Mouse (Mus musculus) forebrain, embryonic 12.5 days (tissue): ENCODE data around the gene Slc25a31. TPM values are rescaled to one million over a fixed set of nuclear protein-coding genes. Genes with fewer than 3 reads are reported as not detected.

Experiments
- ATAC-seq: fragments of 200-750 bp; cut with Nextera tagmentation; 2 replicates; pipeline ENCODE4 v1.8.0; 2017; ENCODE audit warnings: moderate TSS enrichment; ENCODE audit not compliant: low FRiP score
- H3K27ac ChIP-seq: fragments of 300-500 bp; sonication (generic); 2 replicates; pipeline ENCODE4 v1.5.1; 2016; ENCODE audit warnings: mild to moderate bottlenecking
- H3K27me3 ChIP-seq: fragments of 300-500 bp; sonication (generic); 2 replicates; pipeline ENCODE4 v1.6.1; 2016; ENCODE audit warnings: mild to moderate bottlenecking
- H3K36me3 ChIP-seq: fragments of 300-500 bp; sonication (generic); replicated peaks from 2 replicates; pipeline ENCODE4 v1.6.1; 2016; ENCODE audit warnings: mild to moderate bottlenecking
- H3K4me1 ChIP-seq: fragments of 300-500 bp; sonication (generic); 2 replicates; pipeline ENCODE4 v1.6.1; 2016
- H3K4me2 ChIP-seq: fragments of 300-500 bp; sonication (generic); 2 replicates; pipeline ENCODE4 v1.6.1; 2016; ENCODE audit warnings: mild to moderate bottlenecking, moderate library complexity
- H3K4me3 ChIP-seq: fragments of 300-500 bp; sonication (generic); replicated peaks from 2 replicates; pipeline ENCODE4 v1.5.1; 2016; ENCODE audit warnings: mild to moderate bottlenecking
- H3K9ac ChIP-seq: fragments of 300-500 bp; sonication (generic); 2 replicates; pipeline ENCODE4 v1.6.1; 2016; ENCODE audit warnings: mild to moderate bottlenecking
- H3K9me3 ChIP-seq: fragments of 300-500 bp; sonication (generic); 2 replicates; pipeline ENCODE4 v1.6.1; 2016
- WGBS: fragments of 180-500 bp; shearing (Covaris S2); methylation state at CpG from one replicate; pipeline ENCODE4 v1.1.7; 2016; 5-methylcytosine and 5-hydroxymethylcytosine counted together
- polyA plus RNA-seq: library from polyadenylated mRNA; unstranded; fragments of >200 nt; fragmentation: Nextera tagmentation; extraction: Ambion mirVana; gene quantifications from 2 replicates; pipeline ENCODE4 v1.2.1, GENCODE M21; 2016

The Slc25a31 gene
- polyA plus RNA-seq, 1 experiment from 2014 or later: 0.17 TPM

GRCm38 (mm10) chr3:40744024-40744835, 35.6 kb downstream of the Slc25a31 start, which contains the start of gene Hspa4l:
Gene Hspa4l, plus strand, starts transcription at chr3:40744495.
- H3K4me1 ChIP-seq: peaks cover 17% of the 10 kb centered on the region
- H3K27ac ChIP-seq: peak within 1 kb of the TSS; percentile 97
- no peaks in the 10 kb centered on the region for H3K9me3 ChIP-seq
- no peaks in the 10 kb centered on the region for H3K36me3 ChIP-seq
- no peaks in the 10 kb centered on the region for H3K27me3 ChIP-seq
- peak within 1 kb of the TSS; percentile 88 for H3K9ac ChIP-seq
- no peak for ATAC-seq
- H3K4me3 ChIP-seq: peak within 1 kb of the TSS; percentile 83
- peak within 1 kb of the TSS; percentile 83 for H3K4me2 ChIP-seq
- 16% methylated on average over 16 of the region's 16 CpGs for WGBS

- peak; percentile 96 for ATAC-seq
- peak overlapping the region; percentile 97 for H3K27ac ChIP-seq
- peak overlapping the region; percentile 88 for H3K9ac ChIP-seq
- H3K9me3 ChIP-seq: no peaks in the 10 kb centered on the region
- H3K4me1 ChIP-seq: peaks cover 17% of the 10 kb centered on the region
- H3K4me2 ChIP-seq: peak overlapping the region; percentile 83
- no peaks in the 10 kb centered on the region for H3K27me3 ChIP-seq
- WGBS: 0% methylated on average over 53 of the region's 93 CpGs
- H3K4me3 ChIP-seq: peak overlapping the region; percentile 83
- H3K36me3 ChIP-seq: no peaks in the 10 kb centered on the region
Observed at GRCm38 (mm10) chr3:40744836-40745660, 36.4 kb downstream of the Slc25a31 start.

GRCm38 (mm10) chr3:40745661-40746547, 37.2 kb downstream of the Slc25a31 start:
- Histone ChIP-seq H3K4me3 (peak overlapping the region; percentile 83), H3K9ac (peak overlapping the region; percentile 88), H3K9me3 (no peaks in the 10 kb centered on the region), H3K4me1 (peaks cover 17% of the 10 kb centered on the region), H3K4me2 (peak overlapping the region; percentile 83), H3K27ac (peak overlapping the region; percentile 97), H3K36me3 (no peaks in the 10 kb centered on the region), H3K27me3 (no peaks in the 10 kb centered on the region)
- ATAC-seq: no peak; the same call in 1 of the 2 replicates
- under 1% methylated on average over 37 of the region's 37 CpGs for WGBS

- Histone ChIP-seq H3K9me3 (no peaks in the 10 kb centered on the region), H3K4me3 (no peak overlapping the region), H3K27me3 (no peaks in the 10 kb centered on the region), H3K27ac (no peak overlapping the region), H3K4me2 (no peak overlapping the region), H3K4me1 (no peaks in the 10 kb centered on the region), H3K9ac (no peak overlapping the region), H3K36me3 (peaks cover 32% of the 10 kb centered on the region)
- WGBS: 88% methylated on average over 3 of the region's 3 CpGs
- ATAC-seq: no peak
Observed at GRCm38 (mm10) chr3:40760746-40761145, 52.1 kb downstream of the Slc25a31 start.

- Histone ChIP-seq H3K4me2 (no peak overlapping the region), H3K27ac (no peak overlapping the region), H3K36me3 (peaks cover 31% of the 10 kb centered on the region), H3K9ac (no peak overlapping the region), H3K4me3 (no peak overlapping the region), H3K4me1 (no peaks in the 10 kb centered on the region), H3K27me3 (no peaks in the 10 kb centered on the region), H3K9me3 (no peaks in the 10 kb centered on the region)
- WGBS: 90% methylated on average over 2 of the region's 2 CpGs
- no peak for ATAC-seq
Observed at GRCm38 (mm10) chr3:40761312-40761711, 52.7 kb downstream of the Slc25a31 start.

Other genes with a start within 250 kb of the Slc25a31 start
- gene Intu, start 177.6 kb upstream of the Slc25a31 start, polyA plus RNA-seq: 7.2 and 8.9 TPM in 2 replicates
- gene Hspa4l, start 35.6 kb downstream of the Slc25a31 start, polyA plus RNA-seq: 58.6 and 64.7 TPM in 2 replicates
- 65.9 and 69.2 TPM in 2 replicates for gene Plk4, start 91.2 kb downstream of the Slc25a31 start, polyA plus RNA-seq
- 10.5 and 11.7 TPM in 2 replicates for gene Mfsd8, start 138.0 kb downstream of the Slc25a31 start, polyA plus RNA-seq
- 8.6 and 9.3 TPM in 2 replicates for gene Abhd18, start 138.1 kb downstream of the Slc25a31 start, polyA plus RNA-seq
- gene 1700034I23Rik, start 193.7 kb downstream of the Slc25a31 start, polyA plus RNA-seq: 0.13 and 0.19 TPM in 2 replicates
- gene Larp1b, start 241.0 kb downstream of the Slc25a31 start, polyA plus RNA-seq: 2.7 and 3.0 TPM in 2 replicates